Mouse (Mus musculus) spleen, postnatal 4 days (tissue): ENCODE measurements around the gene Traf2.
A peak's percentile ranks its signal among the peaks of the same experiment; 100 is the strongest.
"Not testable (repeated sequence)": the region's sequence is repeated elsewhere in the genome, so short reads cannot be mapped to it uniquely, and the experiment has no call there.

Source experiments
- DNase-seq, 2 experiments: peaks; one replicate each; pipeline ENCODE4 v3.0.0; 2022; ENCODE audit warnings: low spot score in 2 of 2

Traf2 gene

DNA sequence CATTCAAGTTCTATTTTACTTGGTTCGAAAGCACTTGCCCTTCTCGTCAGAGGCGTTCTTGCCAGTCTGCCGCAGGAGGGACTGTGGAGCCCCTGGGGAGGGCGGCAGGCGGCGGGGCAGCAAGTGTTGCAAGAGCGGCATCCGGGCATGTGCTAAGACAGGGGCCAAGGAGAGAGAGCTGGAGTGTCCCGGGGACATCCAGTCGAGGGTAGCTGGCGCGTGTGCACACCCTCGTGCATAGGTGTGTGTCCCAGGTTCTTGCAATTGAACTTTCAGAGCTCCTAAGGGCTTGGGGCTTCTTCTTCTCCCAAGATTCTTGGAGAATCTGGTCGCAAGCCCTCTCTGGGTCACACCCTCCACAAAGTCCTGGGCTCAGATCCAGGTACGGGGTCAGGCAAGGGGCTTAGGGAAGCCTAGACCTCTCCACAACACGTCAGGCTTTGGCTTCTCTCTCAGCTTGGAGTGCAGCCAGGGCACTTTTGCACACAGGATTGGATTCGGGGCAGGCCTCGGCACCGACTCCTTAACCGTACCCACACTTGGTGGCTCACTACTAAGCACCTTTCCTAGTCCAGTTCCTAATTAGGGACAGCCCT lies 28.8 kb upstream of the Traf2 start:
- DNase-seq, result peak in 1 of 2 experiments; percentile 79

DNA sequence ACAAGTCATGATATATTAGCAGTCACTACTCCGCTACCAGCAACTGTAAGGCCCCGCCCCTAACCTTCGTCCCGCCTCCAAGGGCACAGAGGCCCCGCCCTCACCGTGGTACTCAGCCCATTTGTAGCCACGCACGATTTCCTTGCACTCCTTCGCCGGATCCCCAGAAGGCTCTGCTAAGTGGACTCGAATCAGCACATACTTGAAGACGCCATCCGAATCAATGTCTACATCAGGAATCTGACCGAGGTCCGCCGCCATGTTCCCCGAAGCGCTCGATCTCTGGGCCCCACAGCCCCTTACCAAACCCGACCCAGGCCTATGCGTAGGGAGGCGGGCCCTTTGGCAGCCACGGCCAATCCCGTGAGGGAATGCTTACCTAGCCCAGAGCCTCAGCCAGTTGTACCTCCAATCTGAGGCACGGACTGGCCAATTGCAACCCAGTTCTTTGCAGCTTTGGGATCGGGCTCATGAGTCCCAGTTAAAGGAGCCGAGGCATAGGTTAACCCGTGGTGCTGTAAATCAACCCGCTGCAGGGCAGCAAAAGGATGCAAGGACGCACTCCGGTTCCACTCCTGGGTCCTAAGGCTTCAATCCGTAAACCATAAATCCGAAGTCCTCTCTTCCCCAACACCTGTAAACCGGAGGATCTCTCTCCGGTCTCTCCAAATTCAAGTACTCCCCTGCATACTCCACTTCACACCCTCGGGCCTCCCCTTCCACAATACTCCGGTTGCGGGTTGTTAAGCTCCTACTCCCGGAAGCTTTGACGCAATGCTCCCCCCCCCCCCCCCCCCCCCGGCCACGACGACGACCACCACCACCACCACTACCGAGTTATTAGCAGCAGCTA lies 28.1 kb upstream of the Traf2 start, which contains the start of the genes Mamdc4 and Phpt1:
TSS of gene Mamdc4 (minus strand) at position 267 of the 853 bp plus-strand sequence.
TSS of gene Phpt1 (minus strand) at position 646 of the 853 bp plus-strand sequence.
- DNase-seq, result peak; percentile 91 to 94

- DNase-seq, result peak in 1 of 2 experiments; percentile 63
These were observed 27.4 kb upstream of the Traf2 start for GRCm38 (mm10) chr2:25574136-25574535.

DNA sequence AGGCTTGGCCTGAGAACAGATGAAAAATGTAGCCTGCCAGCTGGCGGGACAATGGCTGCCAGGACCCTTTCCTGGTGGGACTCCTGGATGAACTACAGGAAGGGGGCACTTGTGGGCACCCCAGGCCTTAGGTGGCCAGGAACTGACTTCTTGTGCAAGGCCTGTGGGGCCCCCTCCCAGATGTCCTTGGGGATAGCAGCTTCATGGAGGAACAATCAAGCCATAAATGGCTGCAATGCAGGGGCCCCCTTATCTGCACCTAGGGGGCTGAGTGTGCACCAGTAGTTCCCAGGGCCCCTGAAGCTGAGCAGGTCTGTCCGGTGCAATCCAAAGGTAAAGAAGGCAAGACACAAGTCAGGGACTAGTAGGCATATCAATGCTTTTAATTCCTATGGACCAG lies 26.3 kb upstream of the Traf2 start:
- DNase-seq, result peak in 1 of 2 experiments; percentile 61

DNA sequence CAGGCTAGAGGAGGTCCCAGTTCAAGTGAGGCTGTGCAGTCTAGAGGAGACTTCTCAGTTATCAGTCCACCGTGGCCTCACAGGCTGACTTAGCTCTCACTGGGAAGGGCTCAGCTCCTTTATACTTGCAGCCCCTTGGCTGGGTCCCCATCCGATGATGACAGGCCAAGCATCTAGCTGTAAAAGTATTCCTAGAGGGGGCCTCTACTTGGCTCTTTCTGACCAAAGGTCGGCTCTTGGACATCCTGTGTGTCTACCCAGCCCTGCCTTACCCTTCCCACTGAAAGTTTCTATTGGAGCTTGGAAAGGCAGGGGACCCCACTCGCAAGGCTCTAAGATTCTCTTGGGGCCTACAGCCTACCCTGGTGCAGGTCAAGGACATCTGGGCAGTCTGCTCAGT lies 24.5 kb upstream of the Traf2 start:
- DNase-seq, result no peak

DNA sequence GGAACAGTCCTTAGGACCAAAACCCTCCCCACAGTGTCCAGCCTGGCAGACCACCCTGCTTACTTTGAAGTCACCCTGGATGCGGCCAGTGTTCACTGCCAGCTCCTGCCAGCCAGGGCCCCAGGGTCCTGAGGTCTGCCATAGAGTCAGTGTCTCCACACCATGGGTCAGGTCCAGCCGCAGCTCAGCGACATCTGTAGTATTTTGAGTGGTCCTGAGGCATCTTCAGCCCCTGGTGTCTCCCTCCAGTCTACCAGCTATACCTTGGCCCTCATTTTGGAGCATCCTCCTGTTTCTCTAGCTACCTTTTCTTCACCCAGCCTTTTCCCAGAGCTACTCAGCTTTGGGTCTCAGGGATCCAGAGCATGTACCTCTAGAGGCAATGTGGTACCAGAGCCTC lies 22.6 kb upstream of the Traf2 start:
- peak in 1 of 2 experiments; percentile 56 for DNase-seq

- DNase-seq, result no peak
These were observed 21.8 kb upstream of the Traf2 start for GRCm38 (mm10) chr2:25568473-25569019.

- no peak for DNase-seq
These were observed 19.8 kb upstream of the Traf2 start for GRCm38 (mm10) chr2:25566558-25566957.

DNA sequence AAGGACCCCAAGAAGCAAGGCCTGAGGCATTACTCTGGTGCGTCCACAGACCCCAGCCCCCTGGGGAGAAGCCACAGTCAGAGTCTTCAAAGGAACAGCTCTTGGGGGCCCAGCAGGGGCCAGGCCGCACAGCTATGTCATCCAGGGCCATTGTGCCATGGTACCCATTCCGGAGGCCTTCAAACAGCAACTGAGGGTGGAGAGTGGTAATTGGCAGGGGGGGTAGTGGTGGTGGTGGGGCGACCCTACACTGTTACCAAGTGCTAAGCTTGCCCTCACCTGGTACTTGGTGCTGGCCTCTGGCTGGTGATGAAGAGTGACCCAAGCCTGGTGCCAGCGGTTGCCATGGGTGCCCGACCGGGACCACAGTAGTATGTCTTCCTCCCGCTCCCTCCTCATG lies 19.0 kb upstream of the Traf2 start:
- no peak for DNase-seq

- no peak for DNase-seq
These were observed 15.2 kb upstream of the Traf2 start for GRCm38 (mm10) chr2:25561946-25562345.

DNA sequence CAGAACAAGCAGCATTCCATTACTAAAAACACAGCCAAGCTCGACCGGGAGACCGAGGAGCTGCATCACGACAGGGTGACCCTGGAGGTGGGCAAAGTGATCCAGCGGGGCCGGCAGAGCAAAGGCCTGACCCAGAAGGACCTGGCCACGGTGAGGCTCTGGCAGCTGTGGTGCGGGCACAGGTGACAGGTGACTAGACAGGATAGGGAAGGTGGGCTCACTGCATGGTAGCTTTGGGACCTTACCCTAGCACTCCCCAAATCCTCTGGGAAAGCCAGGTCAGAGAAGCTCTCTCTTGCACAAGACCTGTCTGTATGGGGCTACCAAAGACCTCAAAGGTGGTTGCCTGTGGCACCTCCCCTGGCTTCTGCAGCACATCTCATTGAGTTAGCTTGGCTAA lies 13.8 kb upstream of the Traf2 start:
- DNase-seq, result no peak

GRCm38 (mm10) chr2:25558774-25559173 lies 12.0 kb upstream of the Traf2 start:
- DNase-seq, result no peak

- DNase-seq, result no peak
These were observed 11.2 kb upstream of the Traf2 start for GRCm38 (mm10) chr2:25557964-25558360.

DNA sequence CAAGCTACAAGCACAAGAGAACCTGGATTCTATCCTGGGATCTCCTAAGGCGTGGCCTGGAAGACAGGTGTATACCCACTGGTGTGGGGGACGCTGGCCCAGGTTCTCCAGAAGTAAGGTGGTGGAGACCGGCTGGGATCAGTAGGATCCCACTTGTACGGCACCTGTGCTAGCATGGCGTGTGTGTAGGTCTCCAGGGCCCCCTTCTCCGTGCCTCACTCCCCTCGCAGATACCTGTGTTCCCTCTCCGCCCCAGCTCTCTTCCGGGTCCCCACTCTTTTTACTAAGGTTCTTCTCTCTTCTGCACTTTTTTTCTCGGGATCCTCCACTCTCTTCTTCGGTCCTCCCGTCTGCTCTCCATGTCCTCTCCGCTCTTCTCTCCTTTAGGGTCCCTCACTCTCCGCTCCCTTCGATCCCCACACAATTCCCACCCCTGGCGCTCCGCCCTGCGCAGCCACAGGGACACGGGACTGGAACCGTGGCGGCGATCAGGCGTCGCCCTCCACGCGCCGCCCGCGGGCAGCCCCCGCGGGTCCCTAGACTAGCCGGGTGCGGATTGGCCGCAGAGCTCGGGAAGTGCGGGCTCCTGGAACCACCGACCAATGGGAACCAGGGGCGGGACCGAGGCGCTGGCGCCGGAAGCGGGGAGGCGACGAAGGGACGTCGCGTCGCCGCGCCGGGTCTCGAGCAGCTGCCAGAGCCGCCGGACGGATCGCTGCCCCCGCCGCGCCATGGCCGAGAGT lies 10.7 kb upstream of the Traf2 start, which contains the start of gene Edf1:
TSS of gene Edf1 (plus strand) at position 627 of the 743 bp plus-strand sequence.
- peak; percentile 93 to 96 for DNase-seq

DNA sequence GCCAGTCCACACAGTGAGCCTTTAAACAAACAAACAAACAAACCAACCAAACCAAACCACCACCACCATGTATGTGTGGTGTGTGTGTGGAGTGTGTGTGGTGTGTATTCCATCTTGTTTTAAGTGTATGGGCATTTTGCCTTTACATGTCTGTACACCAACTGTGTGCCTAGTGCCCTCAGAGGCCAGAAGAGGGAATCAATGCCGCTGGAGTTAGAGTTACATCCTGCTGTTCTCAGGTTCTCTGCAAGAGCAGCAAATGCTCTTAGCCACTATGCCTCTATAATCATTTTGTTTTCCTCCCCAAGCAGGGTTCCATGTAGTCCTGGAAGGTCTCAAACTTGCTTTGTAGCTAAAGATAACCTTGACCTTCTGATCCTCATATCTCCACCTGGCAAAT lies 9.6 kb upstream of the Traf2 start:
- no peak for DNase-seq

DNA sequence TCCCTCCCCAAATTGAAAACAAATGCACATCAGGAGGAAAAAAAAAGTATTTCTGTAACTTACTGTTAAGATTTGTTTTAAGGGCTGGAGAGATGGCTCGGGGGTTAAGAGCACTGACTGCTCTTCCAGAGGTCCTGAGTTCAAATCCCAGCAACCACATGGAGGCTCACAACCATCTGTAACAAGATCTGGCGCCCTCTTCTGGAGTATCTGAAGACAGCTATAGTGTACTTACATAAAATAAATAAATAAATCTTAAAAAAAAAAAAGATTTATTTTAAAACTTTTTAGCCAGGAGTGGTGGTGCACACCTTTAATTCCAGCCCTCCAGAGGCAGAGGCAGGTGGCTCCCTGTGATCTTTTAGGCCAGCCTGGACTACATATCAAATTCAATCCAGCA lies 8.7 kb upstream of the Traf2 start:
- DNase-seq, result not testable (repeated sequence)

DNA sequence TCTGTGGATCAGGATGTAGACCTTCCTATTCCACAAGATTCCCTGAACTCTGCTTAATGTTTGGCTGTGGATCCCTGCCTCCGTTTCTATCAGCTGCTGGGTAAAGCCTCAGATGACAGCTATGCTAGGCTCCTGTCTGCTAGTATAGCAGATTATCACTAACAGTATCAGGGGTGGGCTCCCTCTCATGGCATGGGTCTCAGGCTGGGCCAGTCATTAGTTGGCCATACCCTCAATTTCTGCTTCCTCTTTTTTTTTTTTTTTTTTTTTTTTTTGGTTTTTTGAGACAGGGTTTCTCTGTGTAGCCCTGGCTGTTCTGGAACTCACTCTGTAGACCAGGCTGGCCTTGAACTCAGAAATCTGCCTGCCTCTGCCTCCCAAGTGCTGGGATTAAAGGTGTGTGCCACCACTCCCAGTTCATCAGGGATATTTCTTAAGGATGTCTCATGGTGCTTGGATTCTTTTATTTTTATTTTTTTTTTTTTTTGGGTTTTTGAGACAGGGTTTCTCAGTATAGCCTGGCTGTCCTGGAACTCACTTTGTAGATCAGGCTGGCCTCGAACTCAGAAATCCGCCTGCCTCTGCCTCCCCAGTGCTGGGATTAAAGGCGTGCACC lies 6.5 kb upstream of the Traf2 start:
- not testable (repeated sequence) for DNase-seq

GRCm38 (mm10) chr2:25551186-25551585 lies 4.4 kb upstream of the Traf2 start:
- peak in 1 of 2 experiments; percentile 65 for DNase-seq

DNA sequence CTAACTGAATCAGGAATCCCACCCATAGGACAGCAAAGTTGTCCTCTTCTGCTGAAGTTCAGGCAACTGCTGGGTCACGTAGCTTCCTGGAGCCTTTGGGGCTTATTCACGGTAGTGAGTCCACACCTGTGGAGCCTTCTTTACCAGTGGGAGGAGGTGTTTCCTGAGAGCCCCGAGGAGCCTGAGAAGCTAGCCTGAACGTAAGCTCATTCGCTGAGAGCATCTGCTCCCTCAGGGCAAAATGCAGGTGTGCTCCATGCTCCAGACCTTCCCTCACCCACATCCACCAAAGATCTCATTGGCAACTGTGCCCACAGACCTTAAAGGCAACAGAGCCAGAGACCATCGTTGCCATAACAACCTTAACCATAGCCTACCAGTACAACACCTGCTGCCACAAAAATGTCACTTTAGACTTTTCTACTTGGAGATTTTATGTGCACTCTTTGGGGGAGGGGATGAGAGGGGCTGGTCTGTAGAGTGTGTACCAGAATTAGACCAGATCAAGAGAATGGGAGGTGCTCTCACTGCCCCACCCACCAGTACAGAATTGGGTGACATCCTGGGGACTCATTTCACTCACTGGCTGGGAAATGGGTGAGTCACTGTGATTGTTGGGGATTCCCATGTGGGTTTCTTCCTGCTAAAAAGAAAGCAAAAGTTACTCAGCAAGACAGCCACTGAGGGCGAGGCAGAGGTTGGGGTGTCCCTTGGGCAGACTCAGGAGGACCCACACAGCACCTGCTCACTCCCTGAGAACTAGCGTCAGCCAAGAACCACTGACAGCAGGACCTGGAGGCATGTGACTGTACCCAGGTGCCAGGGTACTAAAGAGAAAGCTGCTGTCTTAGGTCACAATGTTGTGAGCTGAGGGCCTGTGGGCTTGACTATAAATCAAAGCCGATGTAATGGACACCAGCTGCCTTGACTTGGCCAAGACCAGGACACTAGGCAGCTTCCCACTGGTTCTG lies 2.6 kb upstream of the Traf2 start:
- peak in 1 of 2 experiments; percentile 57 for DNase-seq
